Mouse (Mus musculus) spleen, adult 12 weeks (tissue): Measurements from ENCODE around the gene Togaram1.

Experiments used
- DNase-seq: peaks from one replicate; pipeline ENCODE4 v3.0.0; 2022; ENCODE audit warnings: low spot score

The Togaram1 gene

GRCm38 (mm10) chr12:65058203-65058602 lies 92.6 kb downstream of the Togaram1 start:
- DNase-seq: no peak

- no peak for DNase-seq
Measured at GRCm38 (mm10) chr12:65061082-65061481, 95.5 kb downstream of the Togaram1 start.

GRCm38 (mm10) chr12:65065241-65065640 lies 99.6 kb downstream of the Togaram1 start:
- DNase-seq: no peak

GRCm38 (mm10) chr12:65066234-65066633 lies 100.6 kb downstream of the Togaram1 start:
- no peak for DNase-seq

GRCm38 (mm10) chr12:65068409-65068808 lies 102.8 kb downstream of the Togaram1 start:
- DNase-seq: no peak
